Mouse (Mus musculus) urinary bladder, postnatal 14 days (tissue): ENCODE results near the gene Olfr1420.
A peak's percentile ranks its signal among the peaks of the same experiment; 100 is the strongest.
"Not testable (repeated sequence)": the region's sequence is repeated elsewhere in the genome, so short reads cannot be mapped to it uniquely, and the experiment has no call there.

Experiments used
- DNase-seq: peaks from one replicate; pipeline ENCODE4 v3.0.0; 2021; ENCODE audit warnings: low spot score

Olfr1420 gene

GRCm38 (mm10) chr19:11886265-11886664, at the start of gene Olfr1420:
Olfr1420 (plus strand) TSS chr19:11886565.
- DNase-seq, result no peak

- DNase-seq, result no peak
These were observed 47.2 kb upstream of the Olfr1420 start, which contains the start of gene Olfr1417 for GRCm38 (mm10) chr19:11839119-11839518. Olfr1417 (minus strand) TSS chr19:11839219.

- no peak for DNase-seq
These were observed 40.0 kb upstream of the Olfr1420 start for GRCm38 (mm10) chr19:11846333-11846732.

GRCm38 (mm10) chr19:11852652-11853051, 33.7 kb upstream of the Olfr1420 start:
- no peak for DNase-seq

- DNase-seq, result no peak
These were observed 31.5 kb upstream of the Olfr1420 start for GRCm38 (mm10) chr19:11854821-11855220.

GRCm38 (mm10) chr19:11856506-11856905, 29.9 kb upstream of the Olfr1420 start:
- no peak for DNase-seq

GRCm38 (mm10) chr19:11860966-11861365, 25.4 kb upstream of the Olfr1420 start, which contains the start of gene Olfr1418:
Olfr1418 (minus strand) TSS chr19:11861066.
- no peak for DNase-seq

- DNase-seq, result no peak
These were observed 18.5 kb upstream of the Olfr1420 start for GRCm38 (mm10) chr19:11867837-11868236.

GRCm38 (mm10) chr19:11875006-11875405, 11.4 kb upstream of the Olfr1420 start, which contains the start of gene Olfr1419:
Olfr1419 (minus strand) TSS chr19:11875106.
- DNase-seq, result no peak

- not testable (repeated sequence) for DNase-seq
These were observed 8.0 kb upstream of the Olfr1420 start for GRCm38 (mm10) chr19:11878404-11878803.

- DNase-seq, result no peak
These were observed 24.7 kb downstream of the Olfr1420 start for GRCm38 (mm10) chr19:11911021-11911420.

- no peak for DNase-seq
These were observed 25.2 kb downstream of the Olfr1420 start for GRCm38 (mm10) chr19:11911603-11912002.

GRCm38 (mm10) chr19:11912037-11912532, 25.7 kb downstream of the Olfr1420 start, which contains the start of gene Patl1:
Patl1 (plus strand) TSS chr19:11912399.
- peak; percentile 99 for DNase-seq

GRCm38 (mm10) chr19:11912533-11913121, 26.3 kb downstream of the Olfr1420 start:
- peak; percentile 42 for DNase-seq

- no peak for DNase-seq
These were observed 29.4 kb downstream of the Olfr1420 start for GRCm38 (mm10) chr19:11915804-11916203.

- no peak for DNase-seq
These were observed 35.7 kb downstream of the Olfr1420 start for GRCm38 (mm10) chr19:11922068-11922467.

- DNase-seq, result not testable (repeated sequence)
These were observed 36.1 kb downstream of the Olfr1420 start for GRCm38 (mm10) chr19:11922515-11922914.

GRCm38 (mm10) chr19:11926380-11926779, 40.0 kb downstream of the Olfr1420 start:
- DNase-seq, result no peak

GRCm38 (mm10) chr19:11928025-11928748, 41.8 kb downstream of the Olfr1420 start:
- DNase-seq, result no peak

GRCm38 (mm10) chr19:11946460-11946859, 60.1 kb downstream of the Olfr1420 start:
- DNase-seq, result not testable (repeated sequence)
